Mouse (Mus musculus) neural tube, embryonic 15.5 days (tissue): ENCODE results near the gene Ttll1. TPM values are rescaled to one million over a fixed set of nuclear protein-coding genes. Genes with fewer than 3 reads are reported as not detected.

Experiments used
- ATAC-seq: fragments of 200-750 bp; cut with Nextera tagmentation; 2 replicates; pipeline ENCODE4 v1.8.0; 2017; ENCODE audit warnings: mild to moderate bottlenecking, moderate TSS enrichment, moderate library complexity; ENCODE audit not compliant: low FRiP score
- H3K27ac ChIP-seq: fragments of 300-500 bp; sonication (generic); replicated peaks from 2 replicates; pipeline ENCODE4 v1.5.1; 2015; ENCODE audit warnings: mild to moderate bottlenecking, inconsistent platforms
- H3K27me3 ChIP-seq: fragments of 300-500 bp; sonication (generic); replicated peaks from 2 replicates; pipeline ENCODE4 v1.6.1; 2015; ENCODE audit warnings: inconsistent platforms
- H3K36me3 ChIP-seq: fragments of 300-500 bp; sonication (generic); 2 replicates; pipeline ENCODE4 v1.6.1; 2015; ENCODE audit warnings: inconsistent platforms
- H3K4me1 ChIP-seq: fragments of 300-500 bp; sonication (generic); 2 replicates; pipeline ENCODE4 v1.6.1; 2015; ENCODE audit warnings: inconsistent platforms
- H3K4me2 ChIP-seq: fragments of 300-500 bp; sonication (generic); 2 replicates; pipeline ENCODE4 v1.6.1; 2015; ENCODE audit warnings: inconsistent platforms, mild to moderate bottlenecking, moderate library complexity
- H3K4me3 ChIP-seq: fragments of 300-500 bp; sonication (generic); replicated peaks from 2 replicates; pipeline ENCODE4 v1.5.1; 2015; ENCODE audit warnings: mild to moderate bottlenecking, inconsistent platforms
- H3K9ac ChIP-seq: fragments of 300-500 bp; sonication (generic); replicated peaks from 2 replicates; pipeline ENCODE4 v1.6.1; 2015; ENCODE audit warnings: mild to moderate bottlenecking, inconsistent platforms
- H3K9me3 ChIP-seq: fragments of 300-500 bp; sonication (generic); replicated peaks from 2 replicates; pipeline ENCODE4 v1.6.1; 2016; ENCODE audit warnings: inconsistent platforms
- WGBS: fragments of 180-500 bp; shearing (Covaris S2); methylation state at CpG from one replicate; pipeline ENCODE4 v1.1.7; 2015; ENCODE audit warnings: mixed read lengths; 5-methylcytosine and 5-hydroxymethylcytosine counted together
- polyA plus RNA-seq: library from polyadenylated mRNA; unstranded; fragments of >200 nt; fragmentation: Nextera tagmentation; extraction: Ambion mirVana; gene quantifications from 2 replicates; pipeline ENCODE4 v1.2.1, GENCODE M21; 2015

The Ttll1 gene
- polyA plus RNA-seq, 1 experiment from 2014 or later, result 112 TPM

GRCm38 (mm10) chr15:83532606-83533005 lies 21.9 kb upstream of the Ttll1 start:
- no peak overlapping the region for H3K9ac ChIP-seq
- H3K27ac ChIP-seq, result no peak overlapping the region
- no peaks in the 10 kb centered on the region for H3K9me3 ChIP-seq
- no peak for ATAC-seq
- peaks cover 17% of the 10 kb centered on the region for H3K27me3 ChIP-seq
- H3K4me2 ChIP-seq, result no peak overlapping the region
- no peak overlapping the region for H3K4me3 ChIP-seq
- WGBS, result 82% methylated on average over 7 of the region's 7 CpGs
- H3K4me1 ChIP-seq, result no peaks in the 10 kb centered on the region
- no peaks in the 10 kb centered on the region for H3K36me3 ChIP-seq

GRCm38 (mm10) chr15:83531961-83532469 lies 21.3 kb upstream of the Ttll1 start:
- 91% methylated on average over 4 of the region's 5 CpGs for whole genome bisulfite sequencing
- peaks cover 4% of the 10 kb centered on the region for H3K4me1 ChIP-seq
- no peaks in the 10 kb centered on the region for H3K9me3 ChIP-seq
- no peak overlapping the region for H3K27ac ChIP-seq
- no peak overlapping the region for H3K9ac ChIP-seq
- no peak overlapping the region for H3K4me3 ChIP-seq
- ATAC-seq, result no peak
- H3K4me2 ChIP-seq, result no peak overlapping the region
- peaks cover 23% of the 10 kb centered on the region for H3K27me3 ChIP-seq
- H3K36me3 ChIP-seq, result no peaks in the 10 kb centered on the region

GRCm38 (mm10) chr15:83530688-83531087 lies 20.0 kb upstream of the Ttll1 start:
- ATAC-seq, result no peak
- H3K27ac ChIP-seq, result no peak overlapping the region
- H3K4me1 ChIP-seq, result peaks cover 15% of the 10 kb centered on the region
- H3K9me3 ChIP-seq, result no peaks in the 10 kb centered on the region
- peaks cover 34% of the 10 kb centered on the region for H3K27me3 ChIP-seq
- H3K9ac ChIP-seq, result no peak overlapping the region
- H3K36me3 ChIP-seq, result no peaks in the 10 kb centered on the region
- 73% methylated on average over 6 of the region's 6 CpGs for WGBS
- no peak overlapping the region for H3K4me2 ChIP-seq
- no peak overlapping the region for H3K4me3 ChIP-seq

- WGBS, result 82% methylated on average over 9 of the region's 9 CpGs
- Histone ChIP-seq H3K27ac (no peak overlapping the region), H3K4me3 (no peak overlapping the region), H3K36me3 (no peaks in the 10 kb centered on the region), H3K4me2 (no peak overlapping the region), H3K9me3 (no peaks in the 10 kb centered on the region), H3K27me3 (peaks cover 39% of the 10 kb centered on the region), H3K4me1 (peaks cover 15% of the 10 kb centered on the region), H3K9ac (no peak overlapping the region)
- ATAC-seq, result no peak
Observed at GRCm38 (mm10) chr15:83530233-83530632, 19.5 kb upstream of the Ttll1 start.

- no peak overlapping the region for H3K27ac ChIP-seq
- no peak for ATAC-seq
- no peaks in the 10 kb centered on the region for H3K9me3 ChIP-seq
- H3K4me2 ChIP-seq, result no peak overlapping the region
- no peak overlapping the region for H3K4me3 ChIP-seq
- no peak overlapping the region for H3K9ac ChIP-seq
- H3K27me3 ChIP-seq, result peaks cover 44% of the 10 kb centered on the region
- WGBS, result 81% methylated on average over 5 of the region's 5 CpGs
- peaks cover 15% of the 10 kb centered on the region for H3K4me1 ChIP-seq
- no peaks in the 10 kb centered on the region for H3K36me3 ChIP-seq
Observed at GRCm38 (mm10) chr15:83529765-83530164, 19.1 kb upstream of the Ttll1 start.

GRCm38 (mm10) chr15:83528892-83529291 lies 18.2 kb upstream of the Ttll1 start:
- Histone ChIP-seq H3K9me3 (no peaks in the 10 kb centered on the region), H3K4me1 (peaks cover 15% of the 10 kb centered on the region), H3K36me3 (no peaks in the 10 kb centered on the region), H3K27me3 (peaks cover 49% of the 10 kb centered on the region), H3K4me2 (no peak overlapping the region), H3K4me3 (no peak overlapping the region), H3K9ac (no peak overlapping the region), H3K27ac (no peak overlapping the region)
- no peak for ATAC-seq
- WGBS, result 70% methylated on average over 4 of the region's 4 CpGs

- H3K4me3 ChIP-seq, result 0 out of 2 replicates have a peak overlapping the region, but pooled peaks have one; percentile 46
- no peak for ATAC-seq
- WGBS, result 81% methylated on average over 2 of the region's 2 CpGs
Observed at GRCm38 (mm10) chr15:83527747-83528146, 17.1 kb upstream of the Ttll1 start.

GRCm38 (mm10) chr15:83527092-83527437 lies 16.4 kb upstream of the Ttll1 start:
- no peaks in the 10 kb centered on the region for H3K9me3 ChIP-seq
- peak overlapping the region; percentile 15; the same call in 1 of the 2 replicates for H3K9ac ChIP-seq
- no peaks in the 10 kb centered on the region for H3K36me3 ChIP-seq
- peaks cover 23% of the 10 kb centered on the region for H3K4me1 ChIP-seq
- H3K27me3 ChIP-seq, result peaks cover 49% of the 10 kb centered on the region
- H3K4me2 ChIP-seq, result peak overlapping the region; percentile 90
- peak overlapping the region; percentile 46 for H3K4me3 ChIP-seq
- no peak overlapping the region for H3K27ac ChIP-seq
- 2% methylated on average over 26 of the region's 26 CpGs for WGBS
- no peak for ATAC-seq

More at GRCm38 (mm10) chr15:83527747-83528146, 17.1 kb upstream of the Ttll1 start:
- H3K36me3 ChIP-seq, result no peaks in the 10 kb centered on the region
- no peaks in the 10 kb centered on the region for H3K9me3 ChIP-seq
- H3K27me3 ChIP-seq, result peaks cover 49% of the 10 kb centered on the region
- H3K27ac ChIP-seq, result no peak overlapping the region
- H3K4me1 ChIP-seq, result peaks cover 23% of the 10 kb centered on the region
- H3K4me2 ChIP-seq, result no peak overlapping the region
- no peak overlapping the region for H3K9ac ChIP-seq

GRCm38 (mm10) chr15:83526424-83527091 lies 15.9 kb upstream of the Ttll1 start, which contains the start of gene Bik:
TSS of gene Bik (plus strand) at chr15:83526862.
- peak within 1 kb of the TSS; percentile 90 for H3K4me2 ChIP-seq
- H3K36me3 ChIP-seq, result no peaks in the 10 kb centered on the region
- H3K27me3 ChIP-seq, result peaks cover 49% of the 10 kb centered on the region
- no peak within 1 kb of the TSS for H3K27ac ChIP-seq
- peak within 1 kb of the TSS; percentile 15; the same call in 1 of the 2 replicates for H3K9ac ChIP-seq
- peaks cover 23% of the 10 kb centered on the region for H3K4me1 ChIP-seq
- under 1% methylated on average over 45 of the region's 45 CpGs for WGBS
- no peaks in the 10 kb centered on the region for H3K9me3 ChIP-seq
- H3K4me3 ChIP-seq, result peak within 1 kb of the TSS; percentile 46
- no peak; the same call in 1 of the 2 replicates for ATAC-seq

GRCm38 (mm10) chr15:83524333-83524729 lies 13.6 kb upstream of the Ttll1 start:
- no peaks in the 10 kb centered on the region for H3K9me3 ChIP-seq
- H3K4me2 ChIP-seq, result no peak overlapping the region
- no peak overlapping the region for H3K4me3 ChIP-seq
- ATAC-seq, result no peak
- no peak overlapping the region for H3K9ac ChIP-seq
- H3K36me3 ChIP-seq, result no peaks in the 10 kb centered on the region
- WGBS, result 84% methylated on average over 3 of the region's 3 CpGs
- H3K4me1 ChIP-seq, result peaks cover 23% of the 10 kb centered on the region
- H3K27ac ChIP-seq, result no peak overlapping the region
- peaks cover 49% of the 10 kb centered on the region for H3K27me3 ChIP-seq

GRCm38 (mm10) chr15:83523638-83524332 lies 13.1 kb upstream of the Ttll1 start:
- WGBS, result 56% methylated on average over 14 of the region's 14 CpGs

GRCm38 (mm10) chr15:83523196-83523595 lies 12.5 kb upstream of the Ttll1 start:
- H3K27ac ChIP-seq, result no peak overlapping the region
- no peak overlapping the region for H3K9ac ChIP-seq
- no peak overlapping the region for H3K4me2 ChIP-seq
- H3K27me3 ChIP-seq, result peaks cover 38% of the 10 kb centered on the region
- ATAC-seq, result no peak
- WGBS, result 35% methylated on average over 7 of the region's 7 CpGs
- H3K4me1 ChIP-seq, result peaks cover 30% of the 10 kb centered on the region
- no peaks in the 10 kb centered on the region for H3K9me3 ChIP-seq
- H3K4me3 ChIP-seq, result no peak overlapping the region
- no peaks in the 10 kb centered on the region for H3K36me3 ChIP-seq

More at GRCm38 (mm10) chr15:83523638-83524332, 13.1 kb upstream of the Ttll1 start:
- no peak for ATAC-seq
- Histone ChIP-seq H3K27ac (no peak overlapping the region), H3K9me3 (no peaks in the 10 kb centered on the region), H3K27me3 (peaks cover 43% of the 10 kb centered on the region), H3K9ac (no peak overlapping the region), H3K4me1 (peaks cover 24% of the 10 kb centered on the region), H3K4me2 (no peak overlapping the region), H3K4me3 (no peak overlapping the region), H3K36me3 (no peaks in the 10 kb centered on the region)
